Mouse (Mus musculus): ENCODE results near the gene Nxf1. TPM values are rescaled to one million over a fixed set of nuclear protein-coding genes. Genes with fewer than 3 reads are reported as not detected.

Gene Nxf1
- polyA plus RNA-seq, 1 experiment from 2014 or later = 230 TPM

DNA sequence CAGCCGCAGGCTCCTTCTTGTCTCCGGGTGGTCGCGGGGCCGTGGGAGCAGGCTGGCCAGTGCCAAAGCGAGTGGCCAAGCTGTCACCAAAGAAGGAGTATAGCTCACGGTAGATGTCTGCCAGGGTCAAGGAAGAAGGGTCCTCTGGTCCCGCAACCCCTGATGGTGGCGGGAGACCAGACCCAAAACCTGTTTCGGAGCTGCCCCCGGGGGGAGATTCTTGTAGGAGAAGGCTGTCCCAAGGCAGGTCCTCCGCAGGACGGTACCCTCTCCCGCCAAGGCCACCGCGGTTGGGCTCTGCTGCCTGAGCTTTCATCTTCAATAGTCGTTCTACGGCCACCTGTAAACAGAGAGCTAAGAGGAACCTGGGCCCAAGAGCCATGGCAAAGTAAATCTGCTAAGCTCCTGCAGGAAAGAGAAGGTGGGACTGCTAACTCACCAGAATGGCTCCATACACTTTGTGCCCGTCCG, 18.1 kb downstream of the Nxf1 start:
- peak overlapping the region; percentile 99 for H3K4me2 ChIP-seq (ENCODE audit: low read depth, low read length)
- peak overlapping the region; percentile 96 for H3K9ac ChIP-seq (replicated peaks; ENCODE audit: low read length)
- WGBS = 7% methylated on average over 20 of the region's 20 CpGs
- peak overlapping the region; percentile 94 for H3K27ac ChIP-seq (replicated peaks; ENCODE audit: low read depth, low read length)
- H3K9me3 ChIP-seq (replicated peaks; ENCODE audit: control insufficient read depth, low read length) = no peaks in the 10 kb centered on the region
- no peaks in the 10 kb centered on the region; the same call in 1 of the 2 replicates for H3K4me1 ChIP-seq (ENCODE audit: control insufficient read depth, insufficient read depth, low read length)
- peak overlapping the region; percentile 74 for H3K4me3 ChIP-seq (ENCODE audit: low read depth, low read length)
- ATAC-seq (replicated peaks; ENCODE audit: insufficient number of reproducible peaks, low FRiP score, low TSS enrichment, low read depth) (peak; percentile 22), DNase-seq (ENCODE audit: low spot score) (no peak)
- no peaks in the 10 kb centered on the region for H3K27me3 ChIP-seq (ENCODE audit: control insufficient read depth, insufficient read depth, low read length)
- no peaks in the 10 kb centered on the region; the same call in 1 of the 2 replicates for H3K36me3 ChIP-seq (replicated peaks; ENCODE audit: control insufficient read depth, insufficient read depth, low read depth, low read length)

DNA sequence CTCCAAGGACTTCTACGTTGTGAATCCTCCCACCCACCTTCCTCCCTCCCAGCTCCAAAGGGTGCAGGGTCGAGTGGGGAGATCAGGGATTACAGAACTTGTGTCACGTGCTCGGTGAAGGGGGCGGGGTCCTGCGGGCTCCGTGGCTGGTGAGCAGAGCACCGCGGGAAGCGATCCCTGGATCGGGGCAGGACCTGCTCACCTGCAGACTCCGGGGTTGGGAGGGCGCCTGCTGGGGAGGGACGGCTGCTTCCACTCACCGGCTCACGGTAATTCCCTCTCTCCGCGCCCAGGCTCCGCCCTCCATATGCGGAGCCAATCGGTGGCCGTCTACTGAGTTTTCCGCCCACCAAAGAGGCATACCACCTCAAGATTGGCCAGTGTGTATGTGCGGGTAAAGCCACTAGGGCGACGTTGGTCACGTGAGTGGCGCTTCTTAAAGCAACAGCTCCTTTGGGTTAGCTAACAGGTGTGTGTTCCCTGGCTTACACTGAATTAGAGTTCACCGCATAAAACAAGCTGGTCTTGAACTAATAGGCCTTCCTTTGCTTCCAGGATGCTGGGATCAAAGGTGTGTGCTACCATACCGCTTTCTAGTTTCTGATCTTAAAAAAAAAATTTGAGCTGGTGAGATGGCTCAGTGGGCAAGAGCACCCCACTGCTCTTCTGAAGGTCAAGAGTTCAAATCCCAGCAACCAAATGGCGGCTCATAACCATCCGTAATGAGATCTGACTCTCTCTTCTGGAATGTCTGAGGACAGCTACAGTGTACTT, 29.3 kb downstream of the Nxf1 start, which contains the start of gene Taf6l:
Gene Taf6l, minus strand, starts transcription at position 410 of the 774 bp plus-strand sequence.
- DNase-seq (ENCODE audit: low spot score) (peak; percentile 97), ATAC-seq (replicated peaks; ENCODE audit: insufficient number of reproducible peaks, low FRiP score, low TSS enrichment, low read depth) (peak; percentile 98)
- Histone ChIP-seq H3K9me3 (replicated peaks; ENCODE audit: control insufficient read depth, low read length) (no peaks in the 10 kb centered on the region), H3K4me1 (ENCODE audit: control insufficient read depth, insufficient read depth, low read length) (no peaks in the 10 kb centered on the region), H3K9ac (replicated peaks; ENCODE audit: low read length) (peak within 1 kb of the TSS; percentile 63), H3K27ac (replicated peaks; ENCODE audit: low read depth, low read length) (peak within 1 kb of the TSS; percentile 59; the same call in 1 of the 2 replicates), H3K36me3 (replicated peaks; ENCODE audit: control insufficient read depth, insufficient read depth, low read depth, low read length) (peaks cover 2% of the 10 kb centered on the region; the same call in 1 of the 2 replicates), H3K4me2 (ENCODE audit: low read depth, low read length) (peak within 1 kb of the TSS; percentile 57), H3K4me3 (ENCODE audit: low read depth, low read length) (peak within 1 kb of the TSS; percentile 74), H3K27me3 (ENCODE audit: control insufficient read depth, insufficient read depth, low read length) (no peaks in the 10 kb centered on the region)
- WGBS = under 1% methylated on average over 32 of the region's 32 CpGs

DNA sequence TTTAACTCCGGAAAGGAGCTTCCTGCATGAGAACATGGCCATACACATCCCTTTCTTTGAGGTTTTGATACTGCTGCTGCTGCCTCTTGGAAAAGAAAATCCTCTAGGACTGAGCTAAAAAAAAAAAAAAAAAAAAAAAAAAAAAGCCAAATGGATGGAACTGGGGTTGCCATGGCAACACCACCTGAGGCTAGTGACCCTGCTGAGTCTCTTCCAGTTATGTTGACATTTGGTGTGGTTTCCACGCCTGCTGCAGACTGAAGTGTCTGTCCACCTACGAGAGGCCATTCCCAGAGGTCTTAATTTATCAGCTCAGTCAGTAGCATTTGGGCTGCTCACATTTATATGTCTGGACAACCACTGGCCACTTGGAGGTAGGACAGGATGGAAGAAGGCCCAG, 31.6 kb downstream of the Nxf1 start:
- ATAC-seq (replicated peaks; ENCODE audit: insufficient number of reproducible peaks, low FRiP score, low TSS enrichment, low read depth) = no peak
- Histone ChIP-seq H3K27ac (replicated peaks; ENCODE audit: low read depth, low read length) (no peak overlapping the region), H3K9me3 (replicated peaks; ENCODE audit: control insufficient read depth, low read length) (no peaks in the 10 kb centered on the region), H3K36me3 (replicated peaks; ENCODE audit: control insufficient read depth, insufficient read depth, low read depth, low read length) (peaks cover 4% of the 10 kb centered on the region), H3K4me2 (ENCODE audit: low read depth, low read length) (no peak overlapping the region), H3K4me3 (ENCODE audit: low read depth, low read length) (no peak overlapping the region), H3K4me1 (ENCODE audit: control insufficient read depth, insufficient read depth, low read length) (no peaks in the 10 kb centered on the region), H3K9ac (replicated peaks; ENCODE audit: low read length) (peak overlapping the region; percentile 22; the same call in 1 of the 2 replicates), H3K27me3 (ENCODE audit: control insufficient read depth, insufficient read depth, low read length) (no peaks in the 10 kb centered on the region)
- peak; percentile 31 for DNase-seq (ENCODE audit: low spot score)
- WGBS = 21% methylated on average over 3 of the region's 3 CpGs

DNA sequence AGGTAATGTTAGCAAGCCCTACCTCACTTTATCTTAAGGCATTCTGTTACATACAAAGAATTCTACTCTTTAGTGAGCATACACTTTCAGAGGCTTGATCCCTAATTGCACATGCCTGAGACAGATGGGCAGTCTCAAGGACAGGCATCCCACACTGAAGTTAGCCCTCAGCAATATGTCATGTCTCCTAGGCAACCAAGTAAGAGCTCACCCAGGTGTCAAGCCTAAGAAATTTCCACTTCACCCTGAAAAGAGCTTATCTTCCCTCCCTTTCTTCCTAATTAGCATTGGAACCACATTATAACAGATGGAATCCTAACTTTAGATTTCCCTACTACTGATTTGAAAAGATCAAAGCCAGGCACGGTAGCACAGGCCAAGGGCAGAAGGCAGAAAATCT, 32.3 kb downstream of the Nxf1 start:
- ATAC-seq (replicated peaks; ENCODE audit: insufficient number of reproducible peaks, low FRiP score, low TSS enrichment, low read depth) = no peak

DNA sequence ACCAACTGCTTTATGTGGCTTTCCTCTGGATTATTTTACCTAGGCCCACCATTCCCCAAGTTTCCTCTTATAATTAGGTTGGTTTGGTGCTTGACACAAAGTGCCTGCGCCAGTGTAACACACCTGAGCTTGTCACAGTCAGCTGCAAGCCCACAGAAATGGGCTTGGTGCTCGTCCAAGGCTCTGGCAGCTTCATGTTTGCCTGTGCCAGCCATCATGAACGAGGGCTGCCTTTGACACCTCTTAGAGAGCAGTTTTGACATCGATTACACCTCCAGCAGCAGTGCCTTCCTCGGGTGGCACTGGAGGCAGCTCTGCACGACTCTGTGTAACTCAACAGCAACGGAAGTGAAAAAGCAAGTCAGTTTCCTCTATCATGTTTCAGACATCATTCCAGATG, 33.3 kb downstream of the Nxf1 start:
- Histone ChIP-seq H3K27me3 (ENCODE audit: control insufficient read depth, insufficient read depth, low read length) (no peaks in the 10 kb centered on the region), H3K36me3 (replicated peaks; ENCODE audit: control insufficient read depth, insufficient read depth, low read depth, low read length) (peaks cover 12% of the 10 kb centered on the region), H3K4me1 (ENCODE audit: control insufficient read depth, insufficient read depth, low read length) (no peaks in the 10 kb centered on the region), H3K9ac (replicated peaks; ENCODE audit: low read length) (no peak overlapping the region), H3K4me3 (ENCODE audit: low read depth, low read length) (no peak overlapping the region), H3K9me3 (replicated peaks; ENCODE audit: control insufficient read depth, low read length) (no peaks in the 10 kb centered on the region), H3K27ac (replicated peaks; ENCODE audit: low read depth, low read length) (no peak overlapping the region), H3K4me2 (ENCODE audit: low read depth, low read length) (no peak overlapping the region)
- no peak for DNase-seq (ENCODE audit: low spot score)
- WGBS = 87% methylated on average over 7 of the region's 7 CpGs
- ATAC-seq (replicated peaks; ENCODE audit: insufficient number of reproducible peaks, low FRiP score, low TSS enrichment, low read depth) = no peak

More for the DNA sequence above, 32.3 kb downstream of the Nxf1 start:
- peaks cover 9% of the 10 kb centered on the region for H3K36me3 ChIP-seq (replicated peaks; ENCODE audit: control insufficient read depth, insufficient read depth, low read depth, low read length)
- H3K9ac ChIP-seq (replicated peaks; ENCODE audit: low read length) = no peak overlapping the region
- H3K4me2 ChIP-seq (ENCODE audit: low read depth, low read length) = no peak overlapping the region
- H3K27me3 ChIP-seq (ENCODE audit: control insufficient read depth, insufficient read depth, low read length) = no peaks in the 10 kb centered on the region
- H3K27ac ChIP-seq (replicated peaks; ENCODE audit: low read depth, low read length) = no peak overlapping the region
- H3K9me3 ChIP-seq (replicated peaks; ENCODE audit: control insufficient read depth, low read length) = no peaks in the 10 kb centered on the region
- no peak for DNase-seq (ENCODE audit: low spot score)
- no peak overlapping the region for H3K4me3 ChIP-seq (ENCODE audit: low read depth, low read length)
- H3K4me1 ChIP-seq (ENCODE audit: control insufficient read depth, insufficient read depth, low read length) = no peaks in the 10 kb centered on the region
- 58% methylated on average over 1 of the region's 1 CpGs for WGBS

DNA sequence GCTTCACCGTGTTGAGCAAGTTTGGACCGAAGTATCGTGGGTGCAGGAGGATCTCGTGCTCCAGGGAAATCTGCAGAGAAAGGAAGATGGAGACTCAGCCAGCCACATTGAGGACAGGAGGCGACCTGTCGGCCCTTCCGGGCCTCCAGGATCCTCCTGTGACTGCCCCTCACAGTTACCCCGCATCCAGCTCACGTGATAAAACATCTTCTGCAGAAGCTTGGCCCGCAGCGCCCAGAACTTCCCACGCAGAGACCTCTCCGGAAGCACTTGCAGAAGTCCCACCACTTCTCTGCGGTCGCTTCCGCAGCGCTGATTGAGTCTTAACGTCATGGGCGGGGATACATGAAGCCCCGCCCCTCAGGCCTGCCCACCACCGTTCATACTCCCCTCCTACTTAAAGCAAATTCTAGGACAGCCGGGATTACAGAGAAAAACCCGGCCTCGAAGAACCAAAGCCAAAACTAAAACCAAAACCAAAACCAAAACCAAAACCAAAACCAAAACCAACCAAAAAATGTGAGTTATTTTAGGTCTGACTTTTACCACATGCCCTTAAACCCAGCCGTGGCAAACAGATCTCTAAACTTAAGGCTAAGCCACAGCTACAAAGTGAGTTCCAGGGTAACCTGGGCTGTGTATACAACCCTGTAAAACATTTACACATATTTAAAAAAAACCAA, 41.5 kb downstream of the Nxf1 start, which contains the start of gene Polr2g:
Gene Polr2g, minus strand, starts transcription at position 314 of the 683 bp plus-strand sequence.
- H3K9ac ChIP-seq (replicated peaks; ENCODE audit: low read length) = peak within 1 kb of the TSS; percentile 86
- H3K4me3 ChIP-seq (ENCODE audit: low read depth, low read length) = peak within 1 kb of the TSS; percentile 80
- H3K27ac ChIP-seq (replicated peaks; ENCODE audit: low read depth, low read length) = no peak within 1 kb of the TSS
- 2% methylated on average over 25 of the region's 25 CpGs for WGBS
- DNase-seq (ENCODE audit: low spot score) (peak; percentile 96), ATAC-seq (replicated peaks; ENCODE audit: insufficient number of reproducible peaks, low FRiP score, low TSS enrichment, low read depth) (peak; percentile 57; the same call in 1 of the 2 replicates)
- no peaks in the 10 kb centered on the region for H3K9me3 ChIP-seq (replicated peaks; ENCODE audit: control insufficient read depth, low read length)
- no peaks in the 10 kb centered on the region for H3K27me3 ChIP-seq (ENCODE audit: control insufficient read depth, insufficient read depth, low read length)
- no peaks in the 10 kb centered on the region for H3K4me1 ChIP-seq (ENCODE audit: control insufficient read depth, insufficient read depth, low read length)
- peaks cover 9% of the 10 kb centered on the region for H3K36me3 ChIP-seq (replicated peaks; ENCODE audit: control insufficient read depth, insufficient read depth, low read depth, low read length)
- H3K4me2 ChIP-seq (ENCODE audit: low read depth, low read length) = peak within 1 kb of the TSS; percentile 52

DNA sequence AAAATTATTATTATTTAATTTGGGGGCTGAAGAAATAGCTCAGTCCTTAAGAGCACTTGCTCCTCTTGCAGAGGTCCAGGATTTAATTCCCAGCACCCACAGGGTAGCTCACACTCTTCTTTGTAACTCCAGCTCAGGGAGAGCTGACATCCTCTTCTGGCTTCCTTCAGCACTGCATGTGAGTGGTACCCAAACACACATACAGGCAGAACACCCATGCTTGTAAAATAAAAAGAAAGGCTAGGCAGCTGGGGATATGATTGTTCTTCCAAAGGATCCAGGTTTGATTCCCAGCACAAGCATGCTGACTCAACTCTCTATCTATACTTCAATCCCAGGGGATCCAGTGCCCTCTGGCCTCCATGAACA, 42.1 kb downstream of the Nxf1 start:
- Histone ChIP-seq H3K27ac (replicated peaks; ENCODE audit: low read depth, low read length) (no peak overlapping the region), H3K4me2 (ENCODE audit: low read depth, low read length) (no peak overlapping the region), H3K27me3 (ENCODE audit: control insufficient read depth, insufficient read depth, low read length) (no peaks in the 10 kb centered on the region), H3K36me3 (replicated peaks; ENCODE audit: control insufficient read depth, insufficient read depth, low read depth, low read length) (peaks cover 5% of the 10 kb centered on the region; the same call in 1 of the 2 replicates), H3K9me3 (replicated peaks; ENCODE audit: control insufficient read depth, low read length) (no peaks in the 10 kb centered on the region), H3K4me3 (ENCODE audit: low read depth, low read length) (no peak overlapping the region; the same call in 1 of the 2 replicates), H3K9ac (replicated peaks; ENCODE audit: low read length) (no peak overlapping the region), H3K4me1 (ENCODE audit: control insufficient read depth, insufficient read depth, low read length) (no peaks in the 10 kb centered on the region)
- no peak for DNase-seq (ENCODE audit: low spot score)
- no peak for ATAC-seq (replicated peaks; ENCODE audit: insufficient number of reproducible peaks, low FRiP score, low TSS enrichment, low read depth)
